ENCODE assay signal across 28 mouse cellular contexts in genomic region chr6:41044753-41045152, GRCm38 (mm10). TPM values are rescaled to one million over a fixed set of nuclear protein-coding genes. Genes with fewer than 3 reads are reported as not detected.
"Had no signal": no experiment of that assay in that cellular context is flagged by ENCODE, and none has a peak within 500 bp of the region (broad histone marks: within the 10 kb centered on the region; RNA-seq: fewer than 3 reads in every experiment).

No protein-coding gene starts in this region.

- H3K4me1 ChIP-seq: liver, embryonic 12.5 days; lung, embryonic 15.5 days; midbrain, embryonic 13.5 days; midbrain, embryonic 15.5 days; neural tube, embryonic 13.5 days; neural tube, embryonic 15.5 days; stomach, embryonic 15.5 days had no signal

- H3K36me3 ChIP-seq: liver, embryonic 12.5 days; lung, embryonic 15.5 days; midbrain, embryonic 13.5 days; midbrain, embryonic 15.5 days; neural tube, embryonic 13.5 days; neural tube, embryonic 15.5 days; stomach, embryonic 15.5 days had no signal

- H3K4me3 ChIP-seq: liver, embryonic 12.5 days; lung, embryonic 15.5 days; megakaryocyte, embryonic 14.5 days; midbrain, embryonic 13.5 days; midbrain, embryonic 15.5 days; neural tube, embryonic 13.5 days; neural tube, embryonic 15.5 days; stomach, embryonic 15.5 days had no signal

- H3K9me3 ChIP-seq: liver, embryonic 12.5 days; lung, embryonic 15.5 days; megakaryocyte, embryonic 14.5 days; midbrain, embryonic 13.5 days; midbrain, embryonic 15.5 days; neural tube, embryonic 13.5 days; neural tube, embryonic 15.5 days; stomach, embryonic 15.5 days had no signal

- H3K9ac ChIP-seq: liver, embryonic 12.5 days; liver, embryonic 14.5 days; lung, embryonic 15.5 days; midbrain, embryonic 13.5 days; midbrain, embryonic 15.5 days; neural tube, embryonic 13.5 days; neural tube, embryonic 15.5 days; stomach, embryonic 15.5 days had no signal

- H3K4me2 ChIP-seq: liver, embryonic 12.5 days; lung, embryonic 15.5 days; midbrain, embryonic 11.5 days; midbrain, embryonic 13.5 days; midbrain, embryonic 15.5 days; neural tube, embryonic 13.5 days; neural tube, embryonic 15.5 days; stomach, embryonic 15.5 days had no signal

- ATAC-seq: liver, embryonic 12.5 days; lung, postnatal 0 days; midbrain, embryonic 13.5 days; midbrain, embryonic 15.5 days had no signal

- H3K27ac ChIP-seq: liver, embryonic 12.5 days; liver, embryonic 14.5 days; lung, embryonic 15.5 days; macrophage; midbrain, embryonic 13.5 days; midbrain, embryonic 15.5 days; neural tube, embryonic 13.5 days; neural tube, embryonic 15.5 days; stomach, embryonic 15.5 days; stomach, postnatal 0 days had no signal

- H3K27me3 ChIP-seq: liver, embryonic 12.5 days; lung, embryonic 15.5 days; megakaryocyte, embryonic 14.5 days; midbrain, embryonic 13.5 days; midbrain, embryonic 15.5 days; neural tube, embryonic 13.5 days; neural tube, embryonic 15.5 days; stomach, embryonic 15.5 days had no signal

- DNase-seq: lung, adult 2 months; lung, postnatal 14 days; lung, postnatal 36 days; retina, postnatal 1 day; right cerebral cortex, adult 18-20 months; right cerebral cortex, postnatal 25 days; thymus, adult 18-20 months; thymus, postnatal 14 days; thymus, postnatal 36 days had no signal

RNA-seq across cellular contexts. Expression of gene 2210010C04Rik, which starts 9.4 kb away (rescaled TPM):
- total RNA-seq: midbrain, postnatal 0 days; monocyte, adult 5-6 weeks had no signal
- polyA plus RNA-seq: liver, embryonic 12.5 days; liver, embryonic 14.5 days; lung, embryonic 15.5 days; lung, postnatal 0 days; macrophage; midbrain, embryonic 11.5 days; midbrain, embryonic 13.5 days; midbrain, embryonic 15.5 days; midbrain, postnatal 0 days; neural tube, embryonic 11.5 days; neural tube, embryonic 13.5 days; neural tube, embryonic 15.5 days had no signal

RNA-seq across cellular contexts. Expression of gene Gm2663, which starts 45.5 kb away (rescaled TPM):
- total RNA-seq: midbrain, postnatal 0 days; monocyte, adult 5-6 weeks had no signal
- polyA plus RNA-seq: liver, embryonic 12.5 days; liver, embryonic 14.5 days; liver, embryonic 16.5 days; lung, adult 2 months; lung, embryonic 15.5 days; lung, postnatal 0 days; macrophage; midbrain, embryonic 11.5 days; midbrain, embryonic 13.5 days; midbrain, embryonic 15.5 days; neural tube, embryonic 11.5 days; neural tube, embryonic 13.5 days; neural tube, embryonic 15.5 days; spleen, adult 2 months; stomach, embryonic 15.5 days; testis, adult 2 months had no signal
